Mouse (Mus musculus): ENCODE measurements at regions not wholly inside any gene's neighbourhood (a gene's known extent, or its start where the extent isn't known, plus 50 kb on each side); places are given as distances from the start of the nearest gene placed in this dataset.

- Histone ChIP-seq H3K36me3 (replicated peaks in 1 of 2; ENCODE audit: control insufficient read depth in 1 of 2, insufficient read depth in 1 of 2, low read length in 1 of 2) (no peaks in the 10 kb centered on the region), H3K27me3 (replicated peaks) (no peaks in the 10 kb centered on the region), H3K4me3 (replicated peaks in 1 of 3; ENCODE audit: low read depth in 2 of 3, low read length in 2 of 3, poor library complexity in 1 of 3) (no peak overlapping the region), H3K27ac (ENCODE audit: insufficient read depth, low read depth) (no peak overlapping the region), H3K9ac (ENCODE audit: insufficient read depth, low read depth) (no peak overlapping the region), H3K9me3 (replicated peaks; ENCODE audit: low read length) (no peaks in the 10 kb centered on the region), H3K79me2 (replicated peaks; ENCODE audit: control insufficient read depth, extremely low read depth, insufficient read depth, poor library complexity, severe bottlenecking) (no peaks in the 10 kb centered on the region), H3K4me1 (ENCODE audit: control insufficient read depth in 1 of 2, insufficient read depth in 2 of 2) (no peaks in the 10 kb centered on the region), H3K4me2 (ENCODE audit: insufficient read depth, low read depth, poor library complexity, severe bottlenecking) (no peak overlapping the region)
- TF ChIP-seq MEF2A (IDR thresholded peaks at IDR 0.05; ENCODE audit: borderline replicate concordance, low read depth, low read length): no peak
- no peak for TF ChIP-seq TBP (conservative IDR thresholded peaks at IDR 0.05; ENCODE audit: low read depth, low read length)
- no peak for TF ChIP-seq SIN3A (IDR thresholded peaks at IDR 0.05; ENCODE audit: low read length)
- TF ChIP-seq USF2 (conservative IDR thresholded peaks at IDR 0.05; ENCODE audit: low read depth, low read length): no peak
- TF ChIP-seq MYC (IDR thresholded peaks at IDR 0.05; ENCODE audit: low read depth, low read length): no peak
- no peak for TF ChIP-seq MAZ (IDR thresholded peaks at IDR 0.05; ENCODE audit: low read depth, low read length)
- TF ChIP-seq HCFC1 (IDR thresholded peaks at IDR 0.05; ENCODE audit: low read depth, low read length): no peak
- TF ChIP-seq MAX (IDR thresholded peaks at IDR 0.05; ENCODE audit: low read length): no peak
- TF ChIP-seq BHLHE40 (IDR thresholded peaks at IDR 0.05; ENCODE audit: low read depth, low read length): no peak
- TF ChIP-seq USF1 (IDR thresholded peaks at IDR 0.05; ENCODE audit: low read depth, low read length): no peak
- no peak for TF ChIP-seq IRF4 (IDR thresholded peaks at IDR 0.05; ENCODE audit: low read depth, low read length)
- TF ChIP-seq ZMIZ1 (IDR thresholded peaks at IDR 0.05; ENCODE audit: low read depth, low read length): no peak
- TF ChIP-seq ETS1 (conservative IDR thresholded peaks at IDR 0.05; ENCODE audit: low read depth, low read length): no peak
- no peak for DNase-seq (ENCODE audit: extremely low read depth)
- in situ Hi-C loops (cut with MboI; ENCODE audit: low pct_ligation_motif_present, low pct_unique_long_range_greater_than_20kb, low sequenced_read_pairs) (no loop called here), dilution Hi-C loops (cut with MboI; ENCODE audit: extremely low pct_ligation_motif_present, extremely low pct_unique_long_range_greater_than_20kb, low sequenced_read_pairs) (no loop called here)
Observed at GRCm38 (mm10) chr11:28730140-28730539, 122.9 kb upstream of the Efemp1 start.

- in situ Hi-C loops (cut with MboI; ENCODE audit: low pct_ligation_motif_present, low pct_unique_long_range_greater_than_20kb, low sequenced_read_pairs): no loop called here
- H3K4me2 ChIP-seq (ENCODE audit: insufficient read depth, low read depth, poor library complexity, severe bottlenecking): no peak overlapping the region
- no peak overlapping the region for H3K9ac ChIP-seq (ENCODE audit: insufficient read depth, low read depth)
- H3K27me3 ChIP-seq (replicated peaks): no peaks in the 10 kb centered on the region
- no peak for TF ChIP-seq BHLHE40 (IDR thresholded peaks at IDR 0.05; ENCODE audit: low read depth, low read length)
- TF ChIP-seq ETS1 (conservative IDR thresholded peaks at IDR 0.05; ENCODE audit: low read depth, low read length): no peak
- TF ChIP-seq HCFC1 (IDR thresholded peaks at IDR 0.05; ENCODE audit: low read depth, low read length): no peak
- no peak for TF ChIP-seq CTCF (conservative IDR thresholded peaks at IDR 0.05 in 1 of 2, IDR thresholded peaks at IDR 0.05 in 1 of 2; ENCODE audit: low read depth in 2 of 2, low read length in 2 of 2)
- no peak for TF ChIP-seq UBTF (IDR thresholded peaks at IDR 0.05; ENCODE audit: low read depth, low read length)
- TF ChIP-seq MXI1 (IDR thresholded peaks at IDR 0.05; ENCODE audit: low read depth, low read length): no peak
- TF ChIP-seq NRF1 (IDR thresholded peaks at IDR 0.05; ENCODE audit: low read depth, low read length): no peak
- TF ChIP-seq POLR2A (IDR thresholded peaks at IDR 0.05; ENCODE audit: low read depth, low read length): no peak
- TF ChIP-seq NELFE (IDR thresholded peaks at IDR 0.05; ENCODE audit: low read depth, low read length): no peak
- TF ChIP-seq RAD21 (IDR thresholded peaks at IDR 0.05; ENCODE audit: low read depth, low read length): no peak
- no peak for TF ChIP-seq USF1 (IDR thresholded peaks at IDR 0.05; ENCODE audit: low read depth, low read length)
- no peak for TF ChIP-seq ZNF384 (IDR thresholded peaks at IDR 0.05; ENCODE audit: low read depth, low read length)
- no peak for TF ChIP-seq POLR2AphosphoS2 (IDR thresholded peaks at IDR 0.05; ENCODE audit: low read depth, low read length)
- no peak for TF ChIP-seq MEF2A (IDR thresholded peaks at IDR 0.05; ENCODE audit: borderline replicate concordance, low read depth, low read length)
- TF ChIP-seq JUN (IDR thresholded peaks at IDR 0.05; ENCODE audit: insufficient read depth, low read depth, low read length): no peak
- no peak for TF ChIP-seq USF2 (conservative IDR thresholded peaks at IDR 0.05; ENCODE audit: low read depth, low read length)
- TF ChIP-seq TCF12 (IDR thresholded peaks at IDR 0.05; ENCODE audit: low read depth, low read length): no peak
- no peak for TF ChIP-seq CHD2 (IDR thresholded peaks at IDR 0.05; ENCODE audit: low read length)
- no peak for TF ChIP-seq CHD1 (IDR thresholded peaks at IDR 0.05; ENCODE audit: low read depth, low read length)
- H3K4me1 ChIP-seq (ENCODE audit: control insufficient read depth in 1 of 2, insufficient read depth in 2 of 2): no peaks in the 10 kb centered on the region
- H3K79me2 ChIP-seq (replicated peaks; ENCODE audit: control insufficient read depth, extremely low read depth, insufficient read depth, poor library complexity, severe bottlenecking): no peaks in the 10 kb centered on the region
- dilution Hi-C loops (cut with MboI; ENCODE audit: extremely low pct_ligation_motif_present, extremely low pct_unique_long_range_greater_than_20kb, low sequenced_read_pairs): no loop called here
- no peak overlapping the region for H3K27ac ChIP-seq (ENCODE audit: insufficient read depth, low read depth)
- H3K9me3 ChIP-seq (replicated peaks; ENCODE audit: low read length): no peaks in the 10 kb centered on the region
- H3K4me3 ChIP-seq (replicated peaks in 1 of 3; ENCODE audit: low read depth in 2 of 3, low read length in 2 of 3, poor library complexity in 1 of 3): no peak overlapping the region
- no peak for DNase-seq (ENCODE audit: extremely low read depth)
- no peaks in the 10 kb centered on the region for H3K36me3 ChIP-seq (replicated peaks in 1 of 2; ENCODE audit: control insufficient read depth in 1 of 2, insufficient read depth in 1 of 2, low read length in 1 of 2)
Observed at GRCm38 (mm10) chr11:28709511-28709910, 125.4 kb upstream of the Ccdc85a start.

Data from CH12.LX (cell line).